Mouse (Mus musculus) splenic B cell, adult 2 months (primary cell): ENCODE measurements around the gene Mtfr1l.

Experiments
- DNase-seq: peaks from one replicate; pipeline ENCODE4 v3.0.0-alpha.2; 2011; ENCODE audit warnings: low read depth, low spot score
- H3K27me3 ChIP-seq: 2 replicates; pipeline ENCODE4 v1.6.1; 2012; ENCODE audit warnings: mild to moderate bottlenecking, low read length, moderate library complexity, mixed read lengths; ENCODE audit not compliant: control insufficient read depth, poor library complexity, insufficient read depth, severe bottlenecking
- H3K36me3 ChIP-seq: 2 replicates; pipeline ENCODE4 v1.6.1; 2012; ENCODE audit warnings: mild to moderate bottlenecking, low read length, moderate library complexity, mixed read lengths; ENCODE audit not compliant: control insufficient read depth, poor library complexity, insufficient read depth, severe bottlenecking

The Mtfr1l gene

GRCm38 (mm10) chr4:134567377-134568226, 32.4 kb upstream of the Mtfr1l start:
- DNase-seq, result no peak
- no peaks in the 10 kb centered on the region for H3K36me3 ChIP-seq
- H3K27me3 ChIP-seq, result no peaks in the 10 kb centered on the region

GRCm38 (mm10) chr4:134564093-134564492, 28.9 kb upstream of the Mtfr1l start:
- DNase-seq, result no peak
- no peaks in the 10 kb centered on the region for H3K27me3 ChIP-seq
- no peaks in the 10 kb centered on the region for H3K36me3 ChIP-seq

- Histone ChIP-seq H3K27me3 (no peaks in the 10 kb centered on the region), H3K36me3 (no peaks in the 10 kb centered on the region)
Measured at GRCm38 (mm10) chr4:134563624-134564023, 28.4 kb upstream of the Mtfr1l start.

GRCm38 (mm10) chr4:134562014-134562413, 26.8 kb upstream of the Mtfr1l start:
- DNase-seq, result no peak
- no peaks in the 10 kb centered on the region for H3K36me3 ChIP-seq
- no peaks in the 10 kb centered on the region for H3K27me3 ChIP-seq

More at GRCm38 (mm10) chr4:134563624-134564023, 28.4 kb upstream of the Mtfr1l start:
- DNase-seq, result no peak

GRCm38 (mm10) chr4:134560699-134561098, 25.5 kb upstream of the Mtfr1l start:
- H3K27me3 ChIP-seq, result no peaks in the 10 kb centered on the region
- H3K36me3 ChIP-seq, result no peaks in the 10 kb centered on the region
- DNase-seq, result no peak

GRCm38 (mm10) chr4:134559154-134559553, 24.0 kb upstream of the Mtfr1l start:
- DNase-seq, result no peak
- Histone ChIP-seq H3K36me3 (no peaks in the 10 kb centered on the region), H3K27me3 (no peaks in the 10 kb centered on the region; the same call in 1 of the 2 replicates)

GRCm38 (mm10) chr4:134558570-134559113, 23.5 kb upstream of the Mtfr1l start:
- H3K27me3 ChIP-seq, result no peaks in the 10 kb centered on the region; the same call in 1 of the 2 replicates
- no peak for DNase-seq
- no peaks in the 10 kb centered on the region for H3K36me3 ChIP-seq

GRCm38 (mm10) chr4:134557626-134558249, 22.6 kb upstream of the Mtfr1l start:
- DNase-seq, result peak; percentile 57
- Histone ChIP-seq H3K27me3 (no peaks in the 10 kb centered on the region; the same call in 1 of the 2 replicates), H3K36me3 (no peaks in the 10 kb centered on the region)

GRCm38 (mm10) chr4:134555956-134556580, 20.9 kb upstream of the Mtfr1l start:
- peak; percentile 51 for DNase-seq
- Histone ChIP-seq H3K36me3 (no peaks in the 10 kb centered on the region), H3K27me3 (no peaks in the 10 kb centered on the region; the same call in 1 of the 2 replicates)

- Histone ChIP-seq H3K36me3 (no peaks in the 10 kb centered on the region), H3K27me3 (no peaks in the 10 kb centered on the region; the same call in 1 of the 2 replicates)
- no peak for DNase-seq
Measured at GRCm38 (mm10) chr4:134553631-134554030, 18.4 kb upstream of the Mtfr1l start.

GRCm38 (mm10) chr4:134551494-134552316, 16.5 kb upstream of the Mtfr1l start, which contains the start of gene Selenon:
TSS of gene Selenon (minus strand) at chr4:134552166.
- no peaks in the 10 kb centered on the region; the same call in 1 of the 2 replicates for H3K27me3 ChIP-seq
- no peak for DNase-seq
- no peaks in the 10 kb centered on the region for H3K36me3 ChIP-seq

GRCm38 (mm10) chr4:134549899-134550298, 14.7 kb upstream of the Mtfr1l start:
- no peaks in the 10 kb centered on the region for H3K36me3 ChIP-seq
- DNase-seq, result no peak
- no peaks in the 10 kb centered on the region; the same call in 1 of the 2 replicates for H3K27me3 ChIP-seq

GRCm38 (mm10) chr4:134548169-134548938, 13.2 kb upstream of the Mtfr1l start:
- peak; percentile 60 for DNase-seq
- H3K36me3 ChIP-seq, result no peaks in the 10 kb centered on the region

More at GRCm38 (mm10) chr4:134548169-134548938, 13.2 kb upstream of the Mtfr1l start:
- no peaks in the 10 kb centered on the region for H3K27me3 ChIP-seq
